Mouse (Mus musculus): ENCODE results near the gene Tat.

The Tat gene

GRCm38 (mm10) chr8:109990224-109990623 lies at the start of gene Tat:
Gene Tat, plus strand, starts transcription at chr8:109990437.
- no peak for DNase-seq (ENCODE audit: low spot score in 2 of 2)

GRCm38 (mm10) chr8:109941606-109942360 lies 48.5 kb upstream of the Tat start:
- DNase-seq (ENCODE audit: low spot score in 2 of 2), result no peak

- no peak for DNase-seq (ENCODE audit: low spot score in 2 of 2)
These were observed 45.0 kb upstream of the Tat start for GRCm38 (mm10) chr8:109945153-109945632.

- no peak for DNase-seq (ENCODE audit: low spot score in 2 of 2)
These were observed 44.5 kb upstream of the Tat start for GRCm38 (mm10) chr8:109945694-109946093.

GRCm38 (mm10) chr8:109946272-109946671 lies 44.0 kb upstream of the Tat start:
- no peak for DNase-seq (ENCODE audit: low spot score in 2 of 2)

- DNase-seq (ENCODE audit: low spot score in 2 of 2), result peak; percentile 63 to 76
These were observed 42.6 kb upstream of the Tat start for GRCm38 (mm10) chr8:109947447-109948284.

- peak in 1 of 2 experiments; percentile 34 for DNase-seq (ENCODE audit: low spot score in 2 of 2)
These were observed 42.0 kb upstream of the Tat start for GRCm38 (mm10) chr8:109948285-109948564.

- DNase-seq (ENCODE audit: low spot score in 2 of 2), result peak; percentile 72 to 78
These were observed 38.1 kb upstream of the Tat start for GRCm38 (mm10) chr8:109952171-109952570.

GRCm38 (mm10) chr8:109954486-109954948 lies 35.7 kb upstream of the Tat start:
- DNase-seq (ENCODE audit: low spot score in 2 of 2), result peak; percentile 51 to 59

- DNase-seq (ENCODE audit: low spot score in 2 of 2), result no peak
These were observed 32.8 kb upstream of the Tat start for GRCm38 (mm10) chr8:109957167-109958028.

- no peak for DNase-seq (ENCODE audit: low spot score in 2 of 2)
These were observed 32.1 kb upstream of the Tat start for GRCm38 (mm10) chr8:109958036-109958655.

- no peak for DNase-seq (ENCODE audit: low spot score in 2 of 2)
These were observed 31.1 kb upstream of the Tat start for GRCm38 (mm10) chr8:109959112-109959511.

- no peak for DNase-seq (ENCODE audit: low spot score in 2 of 2)
These were observed 28.4 kb upstream of the Tat start, which contains the start of gene Marveld3 for GRCm38 (mm10) chr8:109961693-109962367. Gene Marveld3, minus strand, starts transcription at chr8:109962203.

- DNase-seq (ENCODE audit: low spot score in 2 of 2), result no peak
These were observed 27.3 kb upstream of the Tat start for GRCm38 (mm10) chr8:109962896-109963295.

GRCm38 (mm10) chr8:109963421-109963820 lies 26.8 kb upstream of the Tat start:
- DNase-seq (ENCODE audit: low spot score in 2 of 2), result no peak

- no peak for DNase-seq (ENCODE audit: low spot score in 2 of 2)
These were observed 26.1 kb upstream of the Tat start for GRCm38 (mm10) chr8:109964106-109964505.

GRCm38 (mm10) chr8:109968837-109969236 lies 21.4 kb upstream of the Tat start:
- no peak for DNase-seq (ENCODE audit: low spot score in 2 of 2)

GRCm38 (mm10) chr8:109970323-109970722 lies 19.9 kb upstream of the Tat start:
- DNase-seq (ENCODE audit: low spot score in 2 of 2), result peak in 1 of 2 experiments; percentile 42

- DNase-seq (ENCODE audit: low spot score in 2 of 2), result no peak
These were observed 17.3 kb upstream of the Tat start for GRCm38 (mm10) chr8:109972901-109973300.

- DNase-seq (ENCODE audit: low spot score in 2 of 2), result no peak
These were observed 10.9 kb upstream of the Tat start for GRCm38 (mm10) chr8:109979339-109979738.

All from frontal cortex, postnatal 36 days (tissue).